Mouse (Mus musculus) heart, postnatal 0 days (tissue): ENCODE results near the gene Emc3.

Experiments used
- CTCF ChIP-seq: IDR thresholded peaks from 2 replicates; pipeline ENCODE4 v1.5.1; 2016; ENCODE audit warnings: antibody characterized with exemption, control low read depth, low read depth
- EP300 ChIP-seq: IDR thresholded peaks from 2 replicates; pipeline ENCODE4 v1.6.1; 2016; ENCODE audit warnings: antibody characterized with exemption, low read depth

GRCm38 (mm10) chr6:113495071-113495675 lies 36.3 kb downstream of the Emc3 start:
- TF ChIP-seq CTCF = no peak
- no peak for TF ChIP-seq EP300
